Mouse (Mus musculus) liver, embryonic 14.5 days (tissue): ENCODE measurements at regions not wholly inside any gene's neighbourhood (a gene's known extent, or its start where the extent isn't known, plus 50 kb on each side); places are given as distances from the start of the nearest gene placed in this dataset.

Source experiments
- CTCF ChIP-seq: IDR thresholded peaks from 2 replicates; pipeline ENCODE4 v1.5.1; 2016; ENCODE audit warnings: antibody characterized with exemption, low read depth, control low read depth
- EP300 ChIP-seq: IDR thresholded peaks from 2 replicates; pipeline ENCODE4 v1.6.1; 2016; ENCODE audit warnings: antibody characterized with exemption, low read depth

DNA sequence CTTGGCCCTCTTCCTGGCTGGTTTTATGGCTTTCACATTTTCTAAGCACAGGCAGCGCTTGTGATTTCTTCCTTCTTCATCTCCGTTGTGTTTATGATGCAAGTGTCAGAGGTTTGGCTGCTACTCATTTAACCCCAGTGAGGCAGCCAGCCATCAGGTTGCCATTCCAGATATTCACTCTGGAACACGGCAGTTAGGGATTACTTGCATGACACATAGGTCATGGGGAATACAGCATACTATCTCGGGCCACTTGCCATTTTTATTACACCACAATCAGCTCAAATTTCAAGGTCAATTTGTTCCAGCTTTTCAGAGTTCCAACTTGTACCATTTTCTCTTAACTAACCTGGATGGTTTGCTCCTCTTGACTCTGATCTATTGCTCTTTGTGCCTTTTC is 223.7 kb upstream of the Ccdc54 start:
- TF ChIP-seq CTCF (no peak), EP300 (no peak)
